Comparison of ENCODE assay signal across 30 mouse cellular contexts in the genomic region with DNA sequence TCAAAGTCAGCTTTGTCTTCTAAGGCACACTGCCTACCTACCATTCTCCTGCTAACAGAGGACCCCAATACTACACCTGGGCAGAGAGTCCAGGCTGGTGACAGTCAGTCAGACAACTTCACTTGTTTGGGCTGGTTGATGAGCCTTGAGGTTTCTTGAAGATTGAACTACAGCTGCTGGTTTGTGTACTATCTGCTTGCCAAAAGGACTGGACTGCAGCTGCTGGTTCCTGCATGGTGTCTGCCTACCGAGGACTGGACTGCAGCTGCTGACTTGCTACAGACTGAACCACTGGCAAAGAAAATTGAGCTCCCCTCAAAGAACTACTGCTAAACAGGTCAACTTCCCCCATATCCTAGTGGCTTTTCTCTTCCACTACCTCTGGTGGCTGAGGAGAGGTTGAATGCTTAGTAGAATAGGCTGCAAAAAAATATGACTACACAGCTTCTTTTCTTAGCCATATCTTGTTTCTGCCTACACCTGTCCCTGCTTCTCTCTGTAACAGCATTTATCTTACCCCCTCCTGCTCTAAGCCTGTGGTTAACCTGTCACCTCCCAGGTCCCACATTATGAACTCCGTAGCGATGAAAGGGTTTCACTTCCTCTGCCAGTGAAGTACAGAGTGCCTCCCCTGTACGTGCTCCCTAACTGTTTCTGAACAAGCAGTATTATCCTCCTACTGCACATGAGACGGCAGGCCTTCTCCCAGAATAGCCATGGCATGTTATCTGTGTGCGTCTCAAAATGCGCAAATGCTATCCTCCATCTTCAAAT.
DNase-seq lines count a peak whose midpoint lies in the region; ATAC-seq and TF ChIP-seq lines count a peak whose summit lies in the region.
"Had no signal": no experiment of that assay in that cellular context is flagged by ENCODE, and none has a peak within 500 bp of the region (broad histone marks: within the 10 kb centered on the region; RNA-seq: fewer than 3 reads in every experiment).

No protein-coding gene starts in this region.

- no peak overlapping the region for H3ac ChIP-seq in myocyte (ENCODE audit: control insufficient read depth, insufficient read length)

- DNase-seq in gastrocnemius, adult 2 months: no peak
- no peak for DNase-seq in gastrocnemius, postnatal 25 days
- DNase-seq in thymus, postnatal 25 days: peak; percentile 1
- DNase-seq in thymus, postnatal 4 days: no peak
- no peak for DNase-seq in liver
- DNase-seq: adrenal gland, adult 2 months; adrenal gland, postnatal 36 days; cerebellum, adult 18-20 months; cerebellum, postnatal 14 days; forebrain, postnatal 0 days; gastrocnemius, postnatal 36 days; kidney, adult 8-10 months; kidney, postnatal 4 days; layer of hippocampus, postnatal 36 days; left cerebral cortex, postnatal 4 days; liver, embryonic 13.5 days; lung, adult 18-20 months; midbrain, embryonic 14.5 days had no signal

- H3K4me3 ChIP-seq in gastrocnemius, adult 2 months: no peak overlapping the region
- no peak overlapping the region for H3K4me3 ChIP-seq in myocyte
- H3K4me3 ChIP-seq: embryonic facial prominence, embryonic 10.5 days; embryonic facial prominence, embryonic 15.5 days; forebrain, embryonic 12.5 days; heart, embryonic 13.5 days; intestine, embryonic 15.5 days; liver, embryonic 13.5 days had no signal

- no peaks in the 10 kb centered on the region for H3K79me2 ChIP-seq in myocyte (ENCODE audit: control insufficient read depth, insufficient read depth)

- ATAC-seq in monocyte, adult 5-6 weeks (replicated peaks; ENCODE audit: insufficient number of reproducible peaks, low FRiP score, low TSS enrichment, poor library complexity, severe bottlenecking): no peak
- ATAC-seq: activated CD4-positive, CD25-positive, alpha-beta regulatory T cell, adult 4 months; forebrain, postnatal 0 days; intestine, embryonic 15.5 days; lung, postnatal 0 days had no signal

- H3K36me3 ChIP-seq in myocyte (ENCODE audit: control insufficient read depth, insufficient read depth): peaks cover 4% of the 10 kb centered on the region
- H3K36me3 ChIP-seq: embryonic facial prominence, embryonic 10.5 days; embryonic facial prominence, embryonic 15.5 days; forebrain, embryonic 12.5 days; heart, embryonic 13.5 days; intestine, embryonic 15.5 days; liver, embryonic 13.5 days had no signal

- H3K27me3 ChIP-seq in myocyte (ENCODE audit: control insufficient read depth, insufficient read depth, insufficient read length): no peaks in the 10 kb centered on the region
- H3K27me3 ChIP-seq: embryonic facial prominence, embryonic 15.5 days; forebrain, embryonic 12.5 days; heart, embryonic 13.5 days; intestine, embryonic 15.5 days; liver, embryonic 13.5 days had no signal

- TF ChIP-seq CTCF in gastrocnemius, adult 2 months (IDR thresholded peaks at IDR 0.05): no peak

- H3K27ac ChIP-seq in gastrocnemius, adult 2 months: peak overlapping the region; percentile 76
- H3K27ac ChIP-seq: embryonic facial prominence, embryonic 10.5 days; embryonic facial prominence, embryonic 15.5 days; forebrain, embryonic 12.5 days; heart, embryonic 13.5 days; hindbrain, embryonic 14.5 days; intestine, embryonic 15.5 days; kidney, postnatal 0 days; liver, embryonic 13.5 days; macrophage had no signal

- intact Hi-C loops in gastrocnemius, adult 2 months (cut with DNase I): no loop called here

- no peak overlapping the region for H3K4me2 ChIP-seq in myocyte (ENCODE audit: low read depth)
- H3K4me2 ChIP-seq: embryonic facial prominence, embryonic 15.5 days; forebrain, embryonic 12.5 days; heart, embryonic 13.5 days; hindbrain, embryonic 14.5 days; intestine, embryonic 15.5 days; liver, embryonic 13.5 days had no signal

- TF ChIP-seq POLR2A in myocyte (IDR thresholded peaks at IDR 0.05; ENCODE audit: insufficient read length, low read depth): no peak

TF ChIP-seq in myocyte, 11 proteins besides CTCF, POLR2A, EP300 and RAD21:
- TF ChIP-seq POLR2AphosphoS2 (IDR thresholded peaks at IDR 0.05; ENCODE audit: insufficient read length, low read depth): no peak
- no peak for TF ChIP-seq USF1 (IDR thresholded peaks at IDR 0.05; ENCODE audit: low read depth)
- TF ChIP-seq MAX (IDR thresholded peaks at IDR 0.05; ENCODE audit: low read depth): no peak
- peak; percentile 32 for TF ChIP-seq TCF3 (IDR thresholded peaks at IDR 0.05; ENCODE audit: insufficient read length, low read depth)
- TF ChIP-seq E2F4 (IDR thresholded peaks at IDR 0.05; ENCODE audit: insufficient read depth): no peak
- no peak for TF ChIP-seq SRF (IDR thresholded peaks at IDR 0.05; ENCODE audit: control insufficient read depth, insufficient read length, low read depth)
- peak; percentile 62 to 91 (median 82) for TF ChIP-seq MYOG (IDR thresholded peaks at IDR 0.05; ENCODE audit: control insufficient read depth in 1 of 3, insufficient read depth in 1 of 3, insufficient read length in 2 of 3, low read depth in 2 of 3)
- peak; percentile 59 to 83 (median 74) for TF ChIP-seq MYOD1 (IDR thresholded peaks at IDR 0.05; ENCODE audit: control insufficient read depth in 1 of 3, insufficient read length in 2 of 3, low read depth in 2 of 3)
- TF ChIP-seq CEBPB (IDR thresholded peaks at IDR 0.05; ENCODE audit: insufficient read depth, poor library complexity, severe bottlenecking): no peak
- peak; percentile 32 for TF ChIP-seq TCF12 (IDR thresholded peaks at IDR 0.05; ENCODE audit: insufficient read depth, poor library complexity, severe bottlenecking)
- TF ChIP-seq REST (IDR thresholded peaks at IDR 0.05; ENCODE audit: insufficient read depth, insufficient read length): no peak
